Mouse (Mus musculus): Measurements from ENCODE around the gene Map3k10. TPM values are rescaled to one million over a fixed set of nuclear protein-coding genes. Genes with fewer than 3 reads are reported as not detected.

The Map3k10 gene
- polyA plus RNA-seq, 1 experiment from 2014 or later, result 7.5 TPM

- Histone ChIP-seq H3K27ac (replicated peaks) (no peak overlapping the region), H3K4me3 (no peak overlapping the region), H3K27me3 (ENCODE audit: low read depth, poor library complexity, severe bottlenecking) (no peaks in the 10 kb centered on the region), H3K4me1 (no peaks in the 10 kb centered on the region), H3K9me3 (replicated peaks) (no peaks in the 10 kb centered on the region), H3K36me3 (peaks cover 97% of the 10 kb centered on the region)
- DNase-seq (ENCODE audit: low spot score), result no peak
- WGBS, result 72% methylated on average over 1 of the region's 1 CpGs
Observed at GRCm38 (mm10) chr7:27622234-27622633, 52.2 kb downstream of the Map3k10 start.

- H3K27ac ChIP-seq (replicated peaks), result no peak overlapping the region
- H3K9me3 ChIP-seq (replicated peaks), result no peaks in the 10 kb centered on the region
- H3K36me3 ChIP-seq, result peaks cover 97% of the 10 kb centered on the region
- no peak overlapping the region for H3K4me3 ChIP-seq
- no peak for DNase-seq (ENCODE audit: low spot score)
- no peaks in the 10 kb centered on the region for H3K4me1 ChIP-seq
- no peaks in the 10 kb centered on the region for H3K27me3 ChIP-seq (ENCODE audit: low read depth, poor library complexity, severe bottlenecking)
- 87% methylated on average over 6 of the region's 6 CpGs for WGBS
Observed at GRCm38 (mm10) chr7:27621028-27621427, 53.4 kb downstream of the Map3k10 start.

GRCm38 (mm10) chr7:27613751-27614499 is 60.5 kb downstream of the Map3k10 start:
- H3K4me3 ChIP-seq, result no peak overlapping the region
- 73% methylated on average over 8 of the region's 8 CpGs for WGBS
- H3K36me3 ChIP-seq, result peaks cover 62% of the 10 kb centered on the region
- H3K9me3 ChIP-seq (replicated peaks), result no peaks in the 10 kb centered on the region
- no peaks in the 10 kb centered on the region for H3K27me3 ChIP-seq (ENCODE audit: low read depth, poor library complexity, severe bottlenecking)
- H3K27ac ChIP-seq (replicated peaks), result 0 out of 2 replicates have a peak overlapping the region, but pooled peaks have one; percentile 38
- no peak for DNase-seq (ENCODE audit: low spot score)
- H3K4me1 ChIP-seq, result peaks cover 21% of the 10 kb centered on the region

- no peak overlapping the region for H3K4me3 ChIP-seq
- 87% methylated on average over 4 of the region's 4 CpGs for WGBS
- peaks cover 62% of the 10 kb centered on the region for H3K36me3 ChIP-seq
- no peaks in the 10 kb centered on the region for H3K27me3 ChIP-seq (ENCODE audit: low read depth, poor library complexity, severe bottlenecking)
- H3K9me3 ChIP-seq (replicated peaks), result no peaks in the 10 kb centered on the region
- DNase-seq (ENCODE audit: low spot score), result no peak
- peaks cover 21% of the 10 kb centered on the region for H3K4me1 ChIP-seq
- no peak overlapping the region for H3K27ac ChIP-seq (replicated peaks)
Observed at GRCm38 (mm10) chr7:27612940-27613339, 61.5 kb downstream of the Map3k10 start.

- Histone ChIP-seq H3K9me3 (replicated peaks) (no peaks in the 10 kb centered on the region), H3K4me3 (no peak overlapping the region), H3K36me3 (peaks cover 46% of the 10 kb centered on the region), H3K4me1 (peaks cover 24% of the 10 kb centered on the region), H3K27ac (replicated peaks) (no peak overlapping the region), H3K27me3 (ENCODE audit: low read depth, poor library complexity, severe bottlenecking) (no peaks in the 10 kb centered on the region)
- DNase-seq (ENCODE audit: low spot score), result no peak
- WGBS, result 96% methylated on average over 5 of the region's 5 CpGs
Observed at GRCm38 (mm10) chr7:27610871-27611270, 63.5 kb downstream of the Map3k10 start.

- no peak overlapping the region for H3K4me3 ChIP-seq
- H3K9me3 ChIP-seq (replicated peaks), result no peaks in the 10 kb centered on the region
- peaks cover 24% of the 10 kb centered on the region for H3K4me1 ChIP-seq
- WGBS, result 97% methylated on average over 3 of the region's 3 CpGs
- H3K27ac ChIP-seq (replicated peaks), result no peak overlapping the region
- H3K36me3 ChIP-seq, result peaks cover 46% of the 10 kb centered on the region
- H3K27me3 ChIP-seq (ENCODE audit: low read depth, poor library complexity, severe bottlenecking), result no peaks in the 10 kb centered on the region
- DNase-seq (ENCODE audit: low spot score), result no peak
Observed at GRCm38 (mm10) chr7:27610370-27610769, 64.0 kb downstream of the Map3k10 start.

- no peaks in the 10 kb centered on the region for H3K27me3 ChIP-seq (ENCODE audit: low read depth, poor library complexity, severe bottlenecking)
- 83% methylated on average over 2 of the region's 2 CpGs for WGBS
- no peak overlapping the region for H3K27ac ChIP-seq (replicated peaks)
- no peak overlapping the region for H3K4me3 ChIP-seq
- no peaks in the 10 kb centered on the region for H3K9me3 ChIP-seq (replicated peaks)
- H3K4me1 ChIP-seq, result peaks cover 22% of the 10 kb centered on the region
- no peak for DNase-seq (ENCODE audit: low spot score)
- peaks cover 46% of the 10 kb centered on the region for H3K36me3 ChIP-seq
Observed at GRCm38 (mm10) chr7:27609688-27610087, 64.7 kb downstream of the Map3k10 start.

- Histone ChIP-seq H3K9me3 (replicated peaks) (no peaks in the 10 kb centered on the region), H3K4me1 (peaks cover 18% of the 10 kb centered on the region), H3K4me3 (no peak overlapping the region), H3K27me3 (ENCODE audit: low read depth, poor library complexity, severe bottlenecking) (no peaks in the 10 kb centered on the region), H3K36me3 (peaks cover 46% of the 10 kb centered on the region), H3K27ac (replicated peaks) (no peak overlapping the region)
- 97% methylated on average over 4 of the region's 4 CpGs for WGBS
- DNase-seq (ENCODE audit: low spot score), result no peak
Observed at GRCm38 (mm10) chr7:27609285-27609684, 65.1 kb downstream of the Map3k10 start.

GRCm38 (mm10) chr7:27608130-27608529 is 66.3 kb downstream of the Map3k10 start:
- 97% methylated on average over 3 of the region's 3 CpGs for WGBS
- Histone ChIP-seq H3K9me3 (replicated peaks) (no peaks in the 10 kb centered on the region), H3K4me3 (no peak overlapping the region), H3K4me1 (peaks cover 7% of the 10 kb centered on the region), H3K36me3 (peaks cover 46% of the 10 kb centered on the region), H3K27ac (replicated peaks) (no peak overlapping the region), H3K27me3 (ENCODE audit: low read depth, poor library complexity, severe bottlenecking) (no peaks in the 10 kb centered on the region)
- DNase-seq (ENCODE audit: low spot score), result no peak

GRCm38 (mm10) chr7:27607580-27607979 is 66.8 kb downstream of the Map3k10 start:
- WGBS, result 91% methylated on average over 5 of the region's 5 CpGs
- H3K4me1 ChIP-seq, result peaks cover 3% of the 10 kb centered on the region; the same call in 1 of the 2 replicates
- H3K9me3 ChIP-seq (replicated peaks), result no peaks in the 10 kb centered on the region
- H3K36me3 ChIP-seq, result peaks cover 46% of the 10 kb centered on the region
- H3K27ac ChIP-seq (replicated peaks), result 0 out of 2 replicates have a peak overlapping the region, but pooled peaks have one; percentile 6
- no peak for DNase-seq (ENCODE audit: low spot score)
- no peaks in the 10 kb centered on the region for H3K27me3 ChIP-seq (ENCODE audit: low read depth, poor library complexity, severe bottlenecking)
- no peak overlapping the region for H3K4me3 ChIP-seq

- no peaks in the 10 kb centered on the region for H3K27me3 ChIP-seq (ENCODE audit: low read depth, poor library complexity, severe bottlenecking)
- no peak for DNase-seq (ENCODE audit: low spot score)
- no peaks in the 10 kb centered on the region for H3K9me3 ChIP-seq (replicated peaks)
- WGBS, result 75% methylated on average over 10 of the region's 10 CpGs
- no peak overlapping the region for H3K4me3 ChIP-seq
- H3K27ac ChIP-seq (replicated peaks), result no peak overlapping the region; the same call in 1 of the 2 replicates
- peaks cover 44% of the 10 kb centered on the region for H3K36me3 ChIP-seq
- H3K4me1 ChIP-seq, result peaks cover 3% of the 10 kb centered on the region; the same call in 1 of the 2 replicates
Observed at GRCm38 (mm10) chr7:27606481-27607254, 67.7 kb downstream of the Map3k10 start.
